Mouse (Mus musculus) ES-Bruce4 (cell line): ENCODE measurements around the gene Rassf4.

Experiments
- CTCF ChIP-seq: IDR thresholded peaks from one replicate; pipeline ENCODE4 v1.8.1; 2011; ENCODE audit warnings: low read depth, low read length
- EP300 ChIP-seq: IDR thresholded peaks from 2 replicates; pipeline ENCODE4 v1.6.1; 2011; ENCODE audit warnings: low read depth, low read length; ENCODE audit not compliant: insufficient read depth
- POLR2A ChIP-seq: IDR thresholded peaks from one replicate; pipeline ENCODE4 v1.8.1; 2011; ENCODE audit warnings: low read length; ENCODE audit not compliant: insufficient read depth

GRCm38 (mm10) chr6:116632129-116632528, 41.6 kb downstream of the Rassf4 start:
- TF ChIP-seq CTCF (peak; percentile 83), POLR2A (no peak), EP300 (no peak)
